Mouse (Mus musculus) T-helper 2 cell (primary cell): ENCODE results near the gene Chchd3.

ENCODE experiments used
- in situ Hi-C: fragments of 300-600 bp; cut with MboI, MseI; formaldehyde crosslinking; loops from one replicate; pipeline ENCODE4 v1.15.1; 2025; ENCODE audit warnings: high pct_unique_total_duplicates

Chchd3 gene

DNA sequence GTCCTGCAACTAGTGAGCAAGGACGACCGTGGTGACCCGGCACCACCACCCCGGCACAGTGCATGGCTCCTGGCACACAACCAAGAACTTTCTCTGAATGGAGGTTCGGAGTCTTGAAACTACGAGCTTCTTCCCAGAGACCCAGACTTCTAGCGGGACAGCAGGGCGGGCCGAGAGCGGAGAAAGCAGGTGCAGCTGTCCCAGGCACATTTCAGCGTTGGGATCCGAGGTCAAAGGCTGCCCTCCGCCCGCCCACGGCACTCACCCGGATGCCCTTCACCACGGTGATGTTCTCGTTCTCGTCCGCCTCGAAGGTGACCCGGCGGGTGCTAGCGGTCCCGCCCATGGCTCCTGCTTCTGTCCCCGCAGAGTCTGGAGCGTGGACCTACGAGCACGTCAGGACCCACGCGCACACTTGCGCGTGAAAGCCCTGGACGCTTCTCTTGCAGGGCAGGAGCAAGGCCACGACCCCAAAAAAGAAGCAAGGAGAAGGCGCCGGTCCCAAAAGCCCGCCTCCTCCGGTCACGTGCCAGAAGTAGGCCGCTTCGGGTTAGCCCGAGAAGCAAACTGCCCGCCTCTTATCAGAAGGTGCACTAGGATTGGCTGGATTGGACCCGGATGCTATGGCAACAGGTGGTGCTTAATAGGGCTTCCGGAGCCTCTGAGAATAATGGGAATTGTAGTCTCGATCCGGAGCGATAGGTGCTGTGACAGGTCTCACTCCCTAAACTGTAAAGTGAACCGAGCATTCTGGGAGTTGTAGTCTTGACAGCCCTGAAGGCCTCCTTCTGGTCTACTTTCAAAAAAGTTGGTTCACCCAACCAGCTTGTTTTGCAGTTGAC lies at the start of gene Chchd3:
Chchd3 (minus strand) TSS at position 526 of the 842 bp plus-strand sequence.
- in situ Hi-C loops: loop anchor here (5.0 to 10.0 kb wide), 2 partner anchors 187 to 1265 kb away; partner anchors contain the start of gene Exoc4

DNA sequence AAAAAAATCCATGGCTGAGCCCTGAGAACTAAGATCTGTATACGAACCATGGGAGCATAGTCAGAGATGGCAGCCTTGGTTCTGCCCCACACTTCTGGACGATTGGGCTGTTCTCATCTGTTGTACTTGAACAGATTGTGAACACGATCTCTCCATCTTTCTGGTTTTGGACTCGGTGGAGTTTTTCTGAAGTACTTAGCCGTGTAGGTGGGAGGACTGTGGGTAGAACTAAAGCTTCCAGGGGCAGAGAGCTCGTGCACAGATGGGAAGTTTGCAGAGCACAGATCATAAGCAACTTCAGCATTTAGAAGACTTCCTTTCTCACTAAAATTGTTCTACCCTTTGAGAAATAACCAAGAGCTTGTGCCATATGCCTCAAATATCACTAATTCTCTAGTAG lies 44.6 kb upstream of the Chchd3 start:
- in situ Hi-C loops: no loop called here

DNA sequence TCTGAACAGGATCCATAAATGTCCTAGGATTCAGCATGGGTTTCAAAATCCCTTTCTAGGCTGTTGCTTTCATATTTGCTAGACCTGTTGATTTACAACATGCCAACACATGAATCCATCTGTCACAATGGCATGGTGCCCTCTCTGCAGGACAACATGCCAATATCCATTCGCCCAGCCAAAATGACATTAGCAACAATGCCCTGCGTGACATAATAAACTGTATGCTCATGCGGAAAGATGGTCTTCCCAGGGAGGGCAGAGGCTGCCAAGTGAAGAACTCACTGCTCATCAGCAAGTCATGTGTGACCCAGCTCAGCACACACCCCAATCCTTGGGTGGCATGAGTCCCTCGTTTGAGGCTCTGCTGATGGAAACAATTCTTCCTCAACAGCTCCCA lies 38.8 kb upstream of the Chchd3 start:
- in situ Hi-C loops: no loop called here

DNA sequence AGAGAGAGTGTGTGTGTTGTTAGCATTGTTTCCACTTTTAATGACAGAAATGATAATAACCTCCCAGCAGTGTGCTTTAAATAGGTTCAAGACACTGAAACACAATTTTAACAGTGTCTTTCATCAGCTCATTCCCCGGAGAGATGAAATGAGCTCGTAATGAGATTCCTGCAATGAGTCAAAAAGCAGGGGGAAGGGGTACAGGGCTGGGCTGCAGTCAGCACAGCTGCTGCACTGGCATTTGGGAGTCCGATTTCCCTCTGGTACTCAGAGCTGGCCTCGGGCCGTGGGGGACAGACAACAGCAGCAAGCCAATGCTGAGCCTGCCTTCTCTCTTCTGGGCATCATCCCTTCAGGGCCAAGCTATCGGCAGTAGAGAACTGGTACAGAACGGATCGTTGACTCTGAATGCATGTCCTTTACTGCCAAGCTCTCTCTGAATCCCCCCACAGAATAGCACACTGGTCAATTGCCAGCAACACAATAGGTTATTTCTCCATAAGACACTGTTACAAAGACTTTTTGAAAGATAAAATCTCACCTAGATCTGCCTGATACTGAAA lies 34.7 kb upstream of the Chchd3 start:
- in situ Hi-C loops: no loop called here

DNA sequence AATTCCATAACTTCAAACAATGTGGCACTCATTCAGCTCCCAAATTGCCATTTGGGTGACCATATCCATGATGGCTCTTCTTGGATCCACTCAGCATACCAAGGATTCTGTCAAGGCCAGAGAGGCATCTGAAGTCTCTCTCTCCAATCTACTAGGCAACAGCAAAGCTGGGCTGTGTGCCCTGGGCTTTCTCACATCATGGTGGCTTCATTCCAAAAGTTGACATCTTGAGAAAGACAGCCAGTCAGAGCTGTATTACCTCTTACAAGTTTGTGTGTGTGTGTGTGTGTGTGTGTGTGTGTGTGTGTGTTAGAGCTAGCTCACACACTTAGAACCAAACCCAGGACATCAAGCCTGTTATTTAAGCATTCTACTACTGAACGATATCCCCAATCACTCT lies 20.1 kb upstream of the Chchd3 start:
- in situ Hi-C loops: no loop called here

DNA sequence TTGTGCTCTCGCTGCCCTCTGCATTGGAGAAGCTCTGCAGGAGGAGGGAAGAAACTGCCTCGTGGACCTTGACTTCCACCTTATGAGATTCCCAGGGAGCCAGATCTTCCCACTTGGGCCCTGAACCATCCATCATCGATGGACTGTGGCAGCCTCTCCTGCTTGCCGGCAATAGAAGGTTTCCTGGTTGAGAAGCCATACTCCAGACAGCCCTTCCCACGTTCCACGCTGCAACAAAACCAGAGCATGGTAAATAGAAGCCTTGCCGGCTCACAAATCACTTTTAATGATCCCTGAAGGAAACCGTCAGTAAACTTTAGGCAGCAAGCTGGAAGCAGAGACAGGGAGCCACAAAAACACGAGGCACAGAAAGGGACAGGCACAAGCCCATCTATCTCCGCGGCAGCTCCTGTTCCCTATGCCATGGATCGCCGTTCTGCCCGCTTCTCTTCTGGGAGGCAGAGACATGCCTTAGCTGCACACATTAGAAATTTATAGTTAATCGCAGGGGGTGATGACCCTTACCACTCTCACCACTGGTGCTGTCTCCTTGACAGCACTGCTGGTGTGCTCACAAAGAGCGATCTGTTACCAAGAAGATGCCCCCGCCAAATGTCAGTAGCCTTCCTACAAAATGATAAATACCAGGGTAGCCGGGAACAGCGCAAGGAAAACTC lies 18.3 kb upstream of the Chchd3 start:
- in situ Hi-C loops: no loop called here

DNA sequence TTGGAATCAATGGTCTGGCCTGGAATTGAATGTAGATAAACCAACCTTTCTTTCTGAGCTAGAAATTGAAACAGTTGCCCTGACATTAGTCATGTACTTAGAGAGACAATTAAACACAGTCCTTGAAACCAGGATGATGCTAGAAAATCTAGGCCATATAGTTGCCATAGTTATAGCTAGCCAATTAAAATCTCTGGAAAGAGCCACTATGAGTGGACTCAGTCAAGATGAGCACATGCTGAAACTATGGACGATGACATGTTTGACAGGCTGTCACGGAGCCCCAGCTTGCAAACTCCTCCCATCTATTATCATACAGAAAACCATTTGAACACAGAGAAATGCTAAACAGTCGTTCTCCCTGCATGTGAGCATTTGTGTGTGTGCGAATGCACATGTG lies 6.4 kb upstream of the Chchd3 start:
- in situ Hi-C loops: loop anchor here (5.0 to 10.0 kb wide), 2 partner anchors 1116 to 1258 kb away; no protein-coding TSS in a partner anchor

DNA sequence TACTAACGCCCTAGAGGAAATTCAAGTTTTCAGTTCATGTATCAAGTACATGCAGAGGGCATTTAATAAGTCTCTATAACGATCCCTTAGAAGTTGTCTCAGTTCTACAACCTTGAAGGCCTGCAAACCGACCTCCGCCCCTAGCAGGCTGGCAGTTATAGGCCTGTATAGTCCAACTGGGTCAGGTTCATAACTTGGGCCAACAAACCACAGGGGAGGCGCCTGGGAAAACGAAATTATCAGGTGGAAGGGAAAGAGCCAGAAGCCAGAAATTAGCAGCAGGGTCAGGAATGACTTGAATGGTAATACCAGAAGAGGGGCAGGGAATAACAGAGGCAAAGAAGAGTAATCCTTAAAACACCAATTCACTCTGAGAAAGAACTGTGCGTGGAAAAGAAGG lies 784 bp downstream of the Chchd3 start:
- in situ Hi-C loops: no loop called here

DNA sequence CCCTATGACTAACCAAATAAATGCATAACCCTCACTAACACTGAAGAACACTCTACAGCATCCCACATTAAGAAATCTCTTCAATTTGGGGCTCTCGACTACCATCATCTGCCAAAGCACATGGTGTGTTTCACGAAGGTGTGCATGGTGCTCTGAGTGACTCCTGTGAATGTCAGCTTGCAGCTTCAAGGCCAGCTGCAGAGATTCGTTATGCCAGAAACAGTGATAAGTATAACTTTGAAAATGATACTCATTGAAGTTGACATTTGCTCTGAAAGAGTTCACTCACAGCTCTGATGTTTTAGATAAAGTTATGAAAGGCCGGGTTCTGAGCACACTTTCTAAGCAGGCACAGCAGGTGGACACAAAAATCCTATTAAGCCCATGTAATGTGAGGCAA lies 3.7 kb downstream of the Chchd3 start:
- in situ Hi-C loops: no loop called here

DNA sequence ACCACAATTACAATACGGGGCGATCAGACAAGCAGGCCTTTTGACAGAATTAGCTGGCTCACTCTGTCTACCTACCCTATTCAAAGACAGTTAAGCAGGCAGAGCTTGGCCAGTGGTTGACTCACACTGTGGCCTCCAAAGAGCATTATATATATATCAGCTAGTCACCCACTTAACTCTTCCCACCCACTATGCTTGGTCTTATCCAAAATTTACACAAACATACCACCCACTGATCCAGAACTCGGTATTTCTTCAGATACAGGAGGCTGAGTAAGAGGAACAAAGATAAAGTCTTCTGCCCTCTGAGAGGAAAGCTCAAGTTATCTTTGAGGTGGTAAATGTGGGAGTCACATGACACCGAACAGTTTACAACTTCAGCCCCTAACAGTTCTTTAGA lies 4.4 kb downstream of the Chchd3 start:
- in situ Hi-C loops: no loop called here

DNA sequence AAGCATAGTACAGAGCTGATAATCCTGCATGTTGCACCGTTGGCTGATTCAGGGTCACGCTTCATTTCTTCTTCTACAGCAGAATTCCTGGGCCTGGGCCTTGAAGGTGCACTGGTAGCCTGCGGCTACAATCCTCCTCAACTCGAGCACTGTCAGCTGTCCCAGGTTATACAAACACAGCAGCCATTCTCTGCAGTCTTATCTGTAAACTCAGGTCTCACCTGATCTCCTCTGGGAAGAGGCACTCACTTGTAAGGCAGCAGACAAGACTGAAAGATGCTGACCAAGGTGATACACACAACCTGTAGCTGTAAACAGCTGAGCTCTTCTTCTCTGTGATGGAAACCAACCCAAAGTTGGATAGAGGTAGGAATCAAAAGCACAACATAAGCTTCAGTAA lies 5.1 kb downstream of the Chchd3 start:
- in situ Hi-C loops: no loop called here

DNA sequence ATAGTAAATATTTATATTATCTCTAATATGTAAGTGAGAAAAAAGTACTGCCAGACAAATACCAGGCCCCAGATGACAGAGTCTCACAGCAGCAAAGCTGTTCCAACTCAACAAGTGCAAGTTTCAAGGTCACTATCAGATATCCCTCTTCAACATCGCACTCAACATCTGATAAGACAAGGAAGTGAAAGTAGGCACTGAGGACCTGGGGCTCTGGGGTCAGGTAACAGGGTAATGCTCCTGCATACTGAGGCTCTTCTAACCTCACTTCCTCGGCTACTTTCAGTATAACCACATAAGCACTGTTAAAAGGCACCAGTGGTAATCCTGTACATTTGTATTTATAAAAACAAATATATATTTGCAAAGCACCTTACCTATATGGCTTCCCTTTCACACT lies 8.4 kb downstream of the Chchd3 start:
- in situ Hi-C loops: no loop called here

DNA sequence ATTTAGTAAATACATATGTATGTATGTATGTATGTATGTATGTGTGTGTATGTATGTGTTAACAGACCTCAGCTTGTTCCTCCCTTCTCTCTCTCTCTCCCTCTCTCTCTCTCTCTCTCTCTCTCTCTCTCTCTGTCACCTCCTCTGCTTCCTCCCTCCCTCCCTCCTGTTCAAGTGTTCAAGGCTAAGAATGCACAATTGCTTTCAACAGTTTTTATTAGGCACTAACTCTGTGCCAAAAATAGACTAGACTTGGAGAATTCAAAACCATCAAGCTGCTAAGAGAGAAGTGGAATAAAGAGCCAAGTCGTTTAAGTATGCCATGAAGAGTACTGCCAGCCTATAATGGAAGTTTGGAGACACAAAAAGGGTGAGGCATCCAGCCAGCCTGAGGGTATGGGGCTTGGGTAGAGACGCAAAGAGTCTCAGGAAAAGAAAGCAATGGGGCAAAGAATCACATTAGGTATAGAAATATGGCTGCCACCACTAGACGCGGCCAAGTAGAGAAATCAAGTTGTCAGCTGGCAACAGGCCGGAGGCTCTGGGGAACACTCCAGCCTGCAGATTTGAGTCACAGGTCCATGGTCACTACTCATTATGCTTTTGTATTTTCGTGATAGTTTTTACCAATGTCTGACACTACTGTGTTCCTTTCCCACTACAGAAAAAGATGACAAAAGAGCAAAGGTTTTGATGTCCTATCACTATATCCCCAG lies 10.2 kb downstream of the Chchd3 start:
- in situ Hi-C loops: no loop called here

DNA sequence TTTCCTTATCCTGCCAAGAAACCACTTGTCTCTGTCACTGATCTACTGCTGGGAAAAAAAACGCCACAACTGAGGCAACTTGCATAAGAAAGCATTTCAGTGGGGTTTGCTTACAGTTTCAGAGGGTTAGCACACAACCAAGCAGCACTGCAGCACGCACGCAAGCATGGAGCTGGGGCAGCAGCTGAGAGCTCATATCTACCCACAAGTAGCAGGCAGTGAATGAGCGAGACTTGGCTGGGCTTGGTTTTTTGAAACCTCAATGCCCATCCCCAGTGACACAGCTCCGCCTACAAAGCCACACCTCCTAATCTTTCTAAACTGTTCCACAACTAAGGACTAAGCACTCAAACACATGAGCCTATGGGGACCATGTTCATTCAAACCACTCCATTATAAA lies 16.6 kb downstream of the Chchd3 start:
- in situ Hi-C loops: no loop called here

DNA sequence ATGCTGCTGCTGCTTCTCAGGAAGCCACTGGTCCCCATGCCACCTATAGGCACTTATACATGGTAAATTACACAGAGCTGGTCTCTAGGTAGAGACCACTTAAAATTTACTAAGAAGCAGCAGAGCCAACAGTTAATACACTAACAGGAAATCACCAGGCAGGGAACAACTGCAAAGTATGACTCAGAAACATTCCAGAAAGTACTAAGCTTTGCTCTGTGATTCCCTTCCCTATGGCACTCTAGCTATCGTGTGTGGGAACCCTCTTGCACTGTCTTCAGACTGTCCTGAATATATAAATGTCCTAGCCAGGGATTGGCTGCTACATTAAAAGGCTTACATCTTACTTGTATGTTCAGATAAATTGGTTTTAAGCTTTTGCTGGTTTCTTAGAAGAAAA lies 17.2 kb downstream of the Chchd3 start:
- in situ Hi-C loops: no loop called here

DNA sequence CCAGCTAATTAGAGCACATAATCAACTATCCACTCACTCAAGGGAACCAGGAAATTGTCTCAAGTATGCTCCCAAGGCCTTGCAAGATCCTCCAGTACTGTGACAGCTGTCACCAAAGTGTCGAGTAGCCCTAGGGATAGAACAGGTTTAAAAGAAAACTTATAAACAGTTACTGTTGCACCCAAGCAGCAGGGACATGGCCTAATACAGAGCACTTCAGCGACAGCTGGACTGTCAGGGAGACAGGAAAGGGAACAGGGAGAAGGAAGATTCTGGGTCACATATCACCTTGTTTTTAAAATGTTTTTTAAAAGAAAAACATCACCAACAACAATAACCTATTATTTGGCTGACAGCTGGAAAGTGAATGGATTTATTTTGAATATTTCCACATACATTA lies 18.1 kb downstream of the Chchd3 start:
- in situ Hi-C loops: no loop called here

DNA sequence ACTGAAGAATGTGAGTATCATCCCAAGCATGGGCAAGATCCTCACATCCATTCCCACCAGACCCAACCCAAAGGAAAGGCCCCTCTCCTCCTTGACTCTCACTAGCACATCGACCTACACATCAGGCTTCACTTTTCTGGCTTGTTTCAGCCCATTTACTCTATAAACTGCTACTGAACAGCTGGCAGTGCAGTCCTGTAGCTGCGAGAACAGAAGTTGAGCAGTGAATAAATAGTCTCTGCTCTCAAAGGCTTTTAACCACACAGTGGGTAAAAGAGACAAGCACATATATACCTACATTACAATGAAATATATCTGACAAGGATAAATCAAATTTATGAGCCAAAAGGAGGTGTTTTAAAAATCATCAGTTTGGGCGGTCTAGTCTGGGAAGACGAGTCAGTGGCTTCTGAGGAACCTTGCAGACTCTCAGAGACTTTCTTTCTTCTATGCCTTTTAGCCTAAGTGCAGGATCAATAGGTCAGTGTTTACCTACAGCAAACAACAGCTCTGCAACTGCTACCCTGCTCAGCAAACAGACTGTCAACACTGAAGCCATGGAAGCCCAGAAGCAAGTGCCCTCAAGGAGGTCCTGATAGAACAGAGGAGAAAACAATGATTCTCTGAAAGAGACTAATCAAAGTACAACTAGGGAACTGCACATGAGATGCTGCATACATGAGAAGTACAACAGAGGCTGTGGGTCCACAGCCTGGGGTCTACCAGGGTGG lies 19.5 kb downstream of the Chchd3 start:
- in situ Hi-C loops: no loop called here

DNA sequence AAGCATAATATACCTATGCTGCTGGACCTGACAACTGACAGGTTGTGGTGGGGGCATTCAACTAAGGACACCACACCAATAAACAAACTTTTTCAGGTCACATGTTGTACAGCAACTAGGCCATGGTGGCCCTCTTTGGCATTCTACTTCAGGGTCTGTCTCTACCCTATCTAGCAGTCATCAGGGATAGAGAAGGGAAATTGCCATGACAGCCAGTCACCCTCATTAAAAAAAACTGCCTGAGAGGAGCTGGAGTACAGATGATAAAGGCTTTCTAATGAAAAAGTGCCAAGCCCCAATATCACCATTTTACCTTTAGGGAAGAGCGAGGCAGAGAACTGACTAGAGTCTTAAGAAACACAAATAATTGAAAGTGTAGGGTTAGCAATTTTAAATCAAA lies 27.5 kb downstream of the Chchd3 start:
- in situ Hi-C loops: no loop called here

DNA sequence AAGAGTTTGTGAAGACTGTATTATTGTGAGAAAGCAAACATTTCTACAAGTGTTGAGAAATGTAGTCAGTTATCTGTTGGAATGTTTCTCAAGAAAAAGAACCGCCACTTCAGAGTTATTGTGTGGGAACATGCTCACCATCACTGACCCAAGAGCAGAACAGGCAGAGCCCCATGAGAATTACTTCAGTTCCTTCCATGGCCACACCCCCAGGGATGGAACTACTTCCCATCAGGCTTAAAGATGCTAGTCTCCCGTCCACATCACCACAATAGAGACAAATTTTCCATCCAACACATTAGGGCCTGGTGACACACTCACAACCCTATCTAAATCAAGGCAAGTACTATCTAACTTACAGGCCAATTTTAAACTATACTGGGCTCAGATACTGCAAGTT lies 28.4 kb downstream of the Chchd3 start:
- in situ Hi-C loops: no loop called here

DNA sequence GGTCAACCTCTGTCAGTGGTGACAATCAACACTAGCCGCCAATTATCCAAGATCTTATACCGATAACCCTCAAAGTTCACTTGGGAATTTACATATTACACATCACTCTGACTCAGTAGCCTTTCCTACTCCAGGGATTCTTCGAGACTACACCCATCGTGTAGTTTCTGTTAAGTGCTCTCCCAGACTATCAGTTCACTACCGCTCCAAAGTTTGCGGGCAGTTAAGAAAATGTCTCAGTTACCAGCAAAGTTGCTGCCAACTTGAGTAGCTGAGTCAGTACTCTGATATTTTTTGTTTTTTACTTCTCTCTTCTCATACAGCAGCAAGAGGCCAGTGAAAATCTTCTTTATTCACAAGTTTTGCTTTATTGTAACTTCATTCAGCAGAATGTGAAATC lies 31.8 kb downstream of the Chchd3 start:
- in situ Hi-C loops: no loop called here

DNA sequence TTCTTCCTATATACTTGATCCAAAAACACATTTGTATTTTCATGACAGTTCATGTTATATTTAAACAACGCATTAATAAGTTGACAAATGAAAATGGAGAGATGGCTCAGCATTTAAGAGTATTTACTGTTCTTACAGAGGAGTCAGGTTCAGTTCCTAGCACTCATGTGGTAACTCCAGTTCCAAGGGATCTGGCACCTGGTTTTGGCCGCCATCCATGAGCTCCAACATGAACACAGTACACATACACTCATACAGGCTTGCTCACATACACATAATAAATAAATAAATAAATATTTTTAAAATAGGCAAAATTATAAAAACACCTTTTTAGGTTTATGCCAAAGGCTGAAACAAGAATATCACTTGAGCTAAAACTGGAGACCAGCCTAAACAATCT lies 35.0 kb downstream of the Chchd3 start:
- in situ Hi-C loops: no loop called here

DNA sequence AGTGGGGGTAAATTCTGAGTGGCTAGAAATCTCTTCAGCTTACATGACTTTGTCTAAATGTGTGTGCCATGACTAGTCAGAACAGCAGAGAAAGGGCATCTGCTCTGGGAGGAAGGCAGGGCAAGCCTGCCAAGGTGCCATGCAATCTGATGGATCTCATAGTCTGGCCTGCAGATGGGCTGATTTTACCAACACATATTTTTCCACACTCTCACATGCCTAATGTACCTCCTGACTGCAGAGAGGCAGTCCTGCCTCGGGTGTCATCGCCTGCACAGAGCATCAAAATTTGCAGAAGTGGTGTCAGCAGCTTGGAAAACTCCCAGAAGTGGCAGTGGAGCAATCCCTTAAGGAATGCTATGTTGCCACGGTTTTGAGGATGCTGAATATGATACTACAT lies 55.5 kb downstream of the Chchd3 start:
- in situ Hi-C loops: no loop called here
